Mouse (Mus musculus) small intestine, adult 2 months (tissue): ENCODE measurements around the gene Abcc9. TPM values are rescaled to one million over a fixed set of nuclear protein-coding genes. Genes with fewer than 3 reads are reported as not detected.

ENCODE experiments used
- H3K27ac ChIP-seq: fragments of 200-500 bp; 2 replicates; pipeline ENCODE4 v1.5.1; 2012; ENCODE audit warnings: low read depth, low read length, control low read depth, inconsistent platforms; ENCODE audit not compliant: insufficient read depth
- H3K27me3 ChIP-seq: fragments of 200-500 bp; 2 replicates; pipeline ENCODE4 v1.6.1; 2012; ENCODE audit warnings: mild to moderate bottlenecking, moderate library complexity, low read length, inconsistent platforms; ENCODE audit not compliant: control insufficient read depth, insufficient read depth
- H3K36me3 ChIP-seq: fragments of 200-500 bp; 2 replicates; pipeline ENCODE4 v1.6.1; 2012; ENCODE audit warnings: mild to moderate bottlenecking, low read length, control low read depth, inconsistent platforms; ENCODE audit not compliant: control insufficient read depth, insufficient read depth
- H3K4me1 ChIP-seq: fragments of 200-500 bp; 2 replicates; pipeline ENCODE4 v1.6.1; 2012; ENCODE audit warnings: low read length, inconsistent platforms, mixed read lengths; ENCODE audit not compliant: control insufficient read depth, insufficient read depth, insufficient read length
- H3K4me3 ChIP-seq: fragments of 200-500 bp; 2 replicates; pipeline ENCODE4 v1.5.1; 2012; ENCODE audit warnings: low read depth, mild to moderate bottlenecking, control low read depth, inconsistent platforms, low read length, moderate library complexity
- CTCF ChIP-seq: fragments of 200-500 bp; IDR thresholded peaks from 2 replicates; pipeline ENCODE4 v1.5.1; 2012; ENCODE audit warnings: low read depth, mild to moderate bottlenecking, control low read depth, inconsistent platforms, low read length, moderate library complexity, mixed read lengths; ENCODE audit not compliant: insufficient replicate concordance, insufficient read length; ENCODE audit errors: extremely low read depth
- POLR2A ChIP-seq: fragments of 200-500 bp; IDR thresholded peaks from 2 replicates; pipeline ENCODE4 v1.6.1; 2012; ENCODE audit warnings: low read depth, mild to moderate bottlenecking, control low read depth, inconsistent platforms, low read length, moderate library complexity
- WGBS: fragments of 180-500 bp; shearing (Covaris S2); methylation state at CpG from one replicate; pipeline ENCODE4 v1.1.7; 2018; 5-methylcytosine and 5-hydroxymethylcytosine counted together
- polyA plus RNA-seq: library from polyadenylated mRNA; depleted of rRNA; stranded (reverse); fragments of >200 nt; gene quantifications from 2 replicates; pipeline ENCODE4 v1.2.3, GENCODE M21; 2012

Gene Abcc9
- polyA plus RNA-seq, 1 experiment, result 1.6 TPM

DNA sequence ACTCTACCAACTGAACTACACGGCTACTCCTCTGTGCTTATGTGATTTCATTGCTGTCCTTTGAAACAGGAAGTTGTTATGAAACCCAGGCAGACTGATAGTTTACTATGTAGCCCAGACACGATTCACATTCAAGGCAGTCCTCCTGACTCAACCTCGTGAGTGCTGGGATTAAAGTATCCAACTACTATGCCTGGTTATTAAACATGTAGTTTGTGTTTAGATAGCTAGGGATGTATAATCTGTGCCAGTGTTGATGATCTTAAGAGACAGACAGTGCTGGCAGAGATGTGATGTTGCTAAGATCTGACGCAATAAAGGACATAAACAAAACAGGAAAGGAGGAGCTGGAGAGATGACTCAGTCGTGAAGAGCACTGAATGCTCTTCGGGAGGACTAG lies 129.2 kb downstream of the Abcc9 start:
- WGBS, result 24% methylated on average over 6 of the region's 6 CpGs
- Histone ChIP-seq H3K36me3 (no peaks in the 10 kb centered on the region), H3K4me1 (no peaks in the 10 kb centered on the region; the same call in none of the 2 replicates), H3K27me3 (peaks cover 10% of the 10 kb centered on the region), H3K27ac (peak overlapping the region; percentile 17; the same call in 1 of the 2 replicates), H3K4me3 (no peak overlapping the region)
- TF ChIP-seq CTCF (no peak), POLR2A (no peak)

DNA sequence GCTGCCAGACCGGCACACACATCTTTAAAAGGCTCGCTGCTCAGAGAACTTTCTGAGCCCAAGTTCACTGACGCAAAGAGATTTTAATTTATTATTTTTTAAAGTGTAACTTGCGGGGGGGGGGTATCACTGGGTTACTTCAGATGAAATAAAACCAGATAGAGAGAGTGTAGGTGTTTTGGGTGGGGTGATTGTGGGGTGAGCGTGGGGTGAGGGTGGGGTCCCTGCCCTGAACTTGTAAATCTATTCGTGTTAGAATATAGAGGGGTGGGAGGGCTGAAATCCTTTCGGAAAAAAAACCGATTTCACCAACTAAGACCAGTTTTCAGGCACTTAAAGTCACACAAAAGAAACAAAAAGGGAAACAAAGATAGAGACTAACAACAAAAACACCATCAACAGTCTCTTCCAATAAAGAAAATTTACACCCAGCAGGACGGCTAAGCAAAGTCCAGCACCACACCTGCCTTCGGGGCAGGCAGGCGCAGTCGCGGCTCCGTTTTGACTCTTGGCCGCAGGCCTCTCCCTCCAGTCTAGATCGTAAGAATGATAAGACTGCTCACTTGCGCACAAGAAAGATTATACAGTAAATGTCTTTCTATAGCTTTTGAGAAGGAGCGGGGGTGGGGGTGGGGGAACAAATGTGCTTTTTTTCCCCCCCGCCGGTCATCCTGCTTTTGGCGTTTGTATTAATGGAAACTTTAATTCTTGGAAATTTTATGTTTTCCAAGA lies 130.3 kb downstream of the Abcc9 start:
- WGBS, result 4% methylated on average over 21 of the region's 21 CpGs

DNA sequence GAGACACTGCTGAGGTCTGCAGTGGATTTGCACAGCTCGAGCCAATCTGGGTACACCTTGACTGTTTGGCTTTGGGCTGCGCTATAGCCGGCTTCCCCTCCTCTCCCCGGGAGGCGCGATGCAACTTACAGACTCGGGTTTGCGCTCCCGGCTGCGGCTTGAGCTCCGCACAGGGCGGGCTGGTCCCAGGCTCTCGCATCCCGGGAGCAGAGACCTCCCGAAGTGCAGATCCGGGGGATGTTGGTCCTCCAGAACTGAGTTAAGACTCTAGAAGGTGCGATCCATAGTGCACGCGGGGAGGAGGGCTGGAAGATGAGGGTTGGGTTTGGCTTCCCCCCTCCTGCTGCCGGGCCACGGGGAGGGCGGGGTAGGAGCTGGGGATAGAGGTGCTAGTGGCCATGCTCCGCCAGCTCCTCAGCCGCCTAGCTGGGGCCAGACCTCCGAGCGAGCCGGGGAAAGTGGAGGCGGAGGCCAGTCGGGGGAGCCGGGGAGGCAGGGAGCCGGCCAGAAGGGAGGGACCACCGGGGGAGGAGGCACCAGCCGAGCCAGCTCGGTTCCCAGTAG lies 131.0 kb downstream of the Abcc9 start, which contains the start of gene Kcnj8:
Gene Kcnj8 (minus strand): TSS at position 560 of the 564 bp plus-strand sequence.
- Histone ChIP-seq H3K4me3 (peak within 1 kb of the TSS; percentile 57), H3K27me3 (peaks cover 10% of the 10 kb centered on the region), H3K36me3 (no peaks in the 10 kb centered on the region), H3K4me1 (no peaks in the 10 kb centered on the region; the same call in none of the 2 replicates), H3K27ac (peak within 1 kb of the TSS; percentile 33)
- TF ChIP-seq CTCF (no peak), POLR2A (no peak)
- WGBS, result 2% methylated on average over 34 of the region's 34 CpGs

More for the DNA sequence above, 130.3 kb downstream of the Abcc9 start:
- TF ChIP-seq CTCF (no peak), POLR2A (no peak)
- H3K27ac ChIP-seq, result peak overlapping the region; percentile 31; the same call in 1 of the 2 replicates
- H3K4me3 ChIP-seq, result peak overlapping the region; percentile 57
- no peaks in the 10 kb centered on the region; the same call in none of the 2 replicates for H3K4me1 ChIP-seq
- no peaks in the 10 kb centered on the region for H3K36me3 ChIP-seq
- peaks cover 10% of the 10 kb centered on the region for H3K27me3 ChIP-seq

DNA sequence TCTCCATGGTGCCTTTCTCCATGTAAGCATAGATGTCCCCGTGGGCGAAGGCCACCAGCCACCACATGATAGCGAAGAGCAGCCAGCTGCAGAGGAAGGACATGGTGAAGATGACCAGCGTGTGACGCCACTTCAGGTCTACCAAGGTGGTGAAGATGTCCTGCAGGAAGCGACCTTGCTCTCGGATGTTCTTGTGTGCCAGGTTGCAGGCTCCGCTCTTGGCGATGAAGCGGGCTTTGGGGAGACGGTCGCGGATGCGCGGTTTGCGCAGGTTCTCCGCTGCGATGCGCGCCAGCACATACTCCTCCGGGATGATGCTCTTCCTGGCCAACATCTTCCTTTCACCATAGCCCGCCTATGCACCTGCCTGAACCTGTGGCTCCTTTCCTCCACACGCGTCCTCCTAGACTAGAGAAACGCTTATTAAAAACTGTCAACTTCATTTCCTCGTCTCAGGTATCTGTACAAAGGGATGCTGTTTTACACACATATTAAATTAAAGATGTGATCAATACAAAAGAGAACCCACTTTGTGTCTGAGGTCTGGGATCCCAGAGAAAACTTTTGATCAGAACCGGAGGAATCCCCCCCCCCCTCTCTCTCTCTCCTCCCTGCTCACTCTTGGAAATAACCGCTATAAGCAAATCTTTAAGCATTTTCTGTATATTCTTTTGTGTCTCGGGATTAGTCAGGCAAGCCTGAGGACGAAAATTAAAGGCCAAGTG lies 131.9 kb downstream of the Abcc9 start:
- whole genome bisulfite sequencing, result 17% methylated on average over 30 of the region's 30 CpGs
- Histone ChIP-seq H3K4me1 (no peaks in the 10 kb centered on the region; the same call in none of the 2 replicates), H3K27ac (no peak overlapping the region), H3K4me3 (peak overlapping the region; percentile 48), H3K36me3 (no peaks in the 10 kb centered on the region), H3K27me3 (peaks cover 10% of the 10 kb centered on the region)
- no peak for TF ChIP-seq CTCF
- TF ChIP-seq POLR2A, result no peak

DNA sequence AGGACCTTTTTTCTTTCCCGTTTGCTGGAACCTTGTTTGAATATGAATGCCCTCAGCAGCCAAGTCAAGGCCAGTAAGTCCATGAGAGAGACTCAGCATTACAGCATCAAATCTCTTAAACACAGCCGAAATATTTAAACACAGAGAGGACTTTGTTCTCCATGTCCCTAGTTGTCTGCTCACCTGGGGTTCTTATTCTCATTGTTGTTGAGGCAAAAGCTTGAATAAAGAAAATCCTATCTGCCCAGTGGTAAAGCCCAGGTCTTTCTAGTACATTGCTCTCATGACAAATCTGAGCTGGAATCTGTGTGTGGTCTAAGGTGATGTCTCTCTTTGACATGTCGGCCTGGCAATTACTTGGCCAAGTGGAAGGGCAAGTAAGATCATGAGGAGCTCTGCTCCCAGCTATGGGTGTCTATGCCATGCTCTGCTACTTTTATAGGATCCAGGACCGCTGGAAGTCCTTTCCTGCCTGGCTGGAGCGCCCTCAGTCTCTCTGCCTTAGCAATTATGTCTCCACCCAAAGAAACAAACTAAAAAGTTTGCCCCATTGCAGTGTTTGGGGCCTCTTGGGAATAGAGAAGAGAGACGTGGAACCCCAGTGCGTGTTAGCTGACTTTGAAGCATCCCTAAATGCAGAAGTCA lies 133.3 kb downstream of the Abcc9 start:
- H3K27me3 ChIP-seq, result peaks cover 10% of the 10 kb centered on the region
- H3K27ac ChIP-seq, result no peak overlapping the region
- no peak overlapping the region for H3K4me3 ChIP-seq
- TF ChIP-seq POLR2A (no peak), CTCF (no peak)
- H3K36me3 ChIP-seq, result no peaks in the 10 kb centered on the region
- no peaks in the 10 kb centered on the region; the same call in none of the 2 replicates for H3K4me1 ChIP-seq
- 62% methylated on average over 7 of the region's 7 CpGs for WGBS

DNA sequence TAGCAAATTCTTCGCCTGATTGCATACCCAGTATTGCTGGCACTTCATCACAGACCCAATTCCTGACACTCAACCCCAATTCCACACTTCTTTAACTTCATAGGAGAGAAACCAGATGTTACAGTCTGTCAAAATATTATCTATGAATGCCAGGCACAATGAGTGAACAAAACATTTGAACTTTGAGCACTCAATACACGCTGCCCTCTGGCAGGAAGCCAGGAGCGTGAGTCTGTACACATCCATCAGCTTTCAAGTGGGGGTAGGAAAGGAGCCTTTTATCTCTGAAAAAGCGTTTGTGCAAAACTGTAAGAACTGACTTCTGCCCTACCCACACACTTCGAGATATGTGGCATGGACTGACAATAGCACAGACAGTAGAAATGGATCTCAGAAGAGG lies 134.7 kb downstream of the Abcc9 start:
- TF ChIP-seq CTCF (no peak), POLR2A (no peak)
- Histone ChIP-seq H3K27ac (no peak overlapping the region), H3K36me3 (no peaks in the 10 kb centered on the region), H3K4me3 (no peak overlapping the region), H3K4me1 (no peaks in the 10 kb centered on the region; the same call in 1 of the 2 replicates), H3K27me3 (peaks cover 10% of the 10 kb centered on the region)
- 11% methylated on average over 5 of the region's 5 CpGs for WGBS

DNA sequence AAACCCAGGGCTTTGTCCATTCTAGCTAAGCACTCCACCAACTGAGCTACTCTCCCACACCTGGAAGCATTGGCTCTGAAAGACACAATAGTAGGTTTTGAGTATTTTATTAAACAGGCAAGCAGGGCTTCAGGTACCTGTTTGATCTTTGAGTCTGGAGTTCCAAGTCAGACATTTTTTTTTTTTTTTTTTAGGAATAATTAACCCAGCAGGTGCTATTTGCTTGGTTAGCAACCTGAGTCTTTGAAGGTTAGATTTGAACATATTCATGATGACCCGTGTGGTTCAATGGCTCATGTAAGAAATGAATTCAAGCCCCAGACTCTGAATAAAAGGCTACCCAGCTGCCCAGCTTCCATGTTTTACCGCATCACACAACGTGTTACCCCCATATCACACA lies 137.4 kb downstream of the Abcc9 start:
- Histone ChIP-seq H3K36me3 (no peaks in the 10 kb centered on the region), H3K27ac (no peak overlapping the region), H3K4me1 (no peaks in the 10 kb centered on the region), H3K27me3 (0 out of 2 replicates have a peak, but pooled peaks cover 3% of the 10 kb centered on the region), H3K4me3 (no peak overlapping the region)
- 68% methylated on average over 3 of the region's 3 CpGs for WGBS
- no peak for TF ChIP-seq POLR2A
